Mouse (Mus musculus) gastrocnemius, postnatal 14 days (tissue): ENCODE data around the gene Fam13a. TPM values are rescaled to one million over a fixed set of nuclear protein-coding genes. Genes with fewer than 3 reads are reported as not detected.

ENCODE experiments used
- DNase-seq: peaks from one replicate; pipeline ENCODE4 v3.0.0; 2021; ENCODE audit warnings: mixed read lengths
- intact Hi-C: fragments of 180-260 bp; cut with DNase I; formaldehyde crosslinking; loops from one replicate; pipeline ENCODE4 v1.15.1; 2025; ENCODE audit warnings: low total_unique reads
- long read RNA-seq, 2 experiments: library from polyadenylated mRNA; stranded (forward); transcript quantifications; one replicate each; pipeline ENCODE4 v2.0.0; 2021
- total RNA-seq, 2 experiments: library from RNA; stranded (reverse); gene quantifications; 2 replicates each; pipeline ENCODE4 v1.2.3; 2021

The Fam13a gene
- total RNA-seq: 1 to 10 TPM; 7.7 to 8.5 TPM
- long read RNA-seq, experiment 1, full-length matches to known transcripts: 2 of 3 reads
- long read RNA-seq, experiment 1, partial matches to known transcripts: 1 of 3 reads
- long read RNA-seq, experiment 1, other reads (novel, unspliced or antisense): 0 of 3 reads
- long read RNA-seq, experiment 2, full-length matches to known transcripts: 2 of 3 reads
- long read RNA-seq, experiment 2, partial matches to known transcripts: 1 of 3 reads
- long read RNA-seq, experiment 2, other reads (novel, unspliced or antisense): 0 of 3 reads

GRCm38 (mm10) chr6:59024164-59024724, at the start of gene Fam13a:
Gene Fam13a, minus strand, starts transcription at chr6:59024549.
- intact Hi-C loops: loop anchor here (5.0 kb wide), 1 partner anchor 158 kb away; no protein-coding TSS in a partner anchor
- DNase-seq: peak; percentile 83

GRCm38 (mm10) chr6:59072096-59073060, 48.0 kb upstream of the Fam13a start:
- intact Hi-C loops: no loop called here
- DNase-seq: no peak

GRCm38 (mm10) chr6:59071691-59072090, 47.3 kb upstream of the Fam13a start:
- intact Hi-C loops: no loop called here
- no peak for DNase-seq

- intact Hi-C loops: no loop called here
- peak; percentile 38 for DNase-seq
Observed at GRCm38 (mm10) chr6:59068187-59068586, 43.8 kb upstream of the Fam13a start.

GRCm38 (mm10) chr6:59064440-59064839, 40.1 kb upstream of the Fam13a start:
- no peak for DNase-seq
- intact Hi-C loops: no loop called here

GRCm38 (mm10) chr6:59053232-59053631, 28.9 kb upstream of the Fam13a start:
- intact Hi-C loops: no loop called here

GRCm38 (mm10) chr6:59039719-59040118, 15.4 kb upstream of the Fam13a start:
- intact Hi-C loops: no loop called here
- no peak for DNase-seq

More at GRCm38 (mm10) chr6:59053232-59053631, 28.9 kb upstream of the Fam13a start:
- DNase-seq: no peak

GRCm38 (mm10) chr6:59032748-59033147, 8.4 kb upstream of the Fam13a start:
- intact Hi-C loops: no loop called here

GRCm38 (mm10) chr6:59031539-59031938, 7.2 kb upstream of the Fam13a start:
- intact Hi-C loops: no loop called here
- DNase-seq: no peak

More at GRCm38 (mm10) chr6:59032748-59033147, 8.4 kb upstream of the Fam13a start:
- no peak for DNase-seq

- intact Hi-C loops: no loop called here
- no peak for DNase-seq
Observed at GRCm38 (mm10) chr6:59030667-59031066, 6.3 kb upstream of the Fam13a start.

- no peak for DNase-seq
- intact Hi-C loops: no loop called here
Observed at GRCm38 (mm10) chr6:59030037-59030436, 5.7 kb upstream of the Fam13a start.

GRCm38 (mm10) chr6:59028871-59029270, 4.5 kb upstream of the Fam13a start:
- intact Hi-C loops: no loop called here
- no peak for DNase-seq

- intact Hi-C loops: loop anchor here (5.0 kb wide), 1 partner anchor 157 kb away; no protein-coding TSS in a partner anchor
- no peak for DNase-seq
Observed at GRCm38 (mm10) chr6:59024806-59025205, 457 bp upstream of the Fam13a start.

- intact Hi-C loops: loop anchor here (5.0 kb wide), 1 partner anchor 159 kb away; no protein-coding TSS in a partner anchor
Observed at GRCm38 (mm10) chr6:59023455-59024163, 740 bp downstream of the Fam13a start.

GRCm38 (mm10) chr6:59022621-59023020, 1.7 kb downstream of the Fam13a start:
- DNase-seq: no peak
- intact Hi-C loops: loop anchor here (5.0 kb wide), 1 partner anchor 160 kb away; no protein-coding TSS in a partner anchor

More at GRCm38 (mm10) chr6:59023455-59024163, 740 bp downstream of the Fam13a start:
- DNase-seq: no peak

- intact Hi-C loops: loop anchor here (5.0 kb wide), 1 partner anchor 162 kb away; no protein-coding TSS in a partner anchor
- DNase-seq: peak; percentile 10
Observed at GRCm38 (mm10) chr6:59020346-59020745, 4.0 kb downstream of the Fam13a start.

- intact Hi-C loops: loop anchor here (5.0 kb wide), 1 partner anchor 162 kb away; no protein-coding TSS in a partner anchor
- DNase-seq: no peak
Observed at GRCm38 (mm10) chr6:59019847-59020246, 4.5 kb downstream of the Fam13a start.

GRCm38 (mm10) chr6:59016336-59016832, 8.0 kb downstream of the Fam13a start:
- no peak for DNase-seq
- intact Hi-C loops: no loop called here

GRCm38 (mm10) chr6:59014760-59015159, 9.6 kb downstream of the Fam13a start:
- intact Hi-C loops: no loop called here
- no peak for DNase-seq
